Mouse (Mus musculus): ENCODE measurements around the gene Cenpl.

Cenpl gene

GRCm38 (mm10) chr1:161041261-161042020, 29.1 kb upstream of the Cenpl start:
- no peak for DNase-seq

DNA sequence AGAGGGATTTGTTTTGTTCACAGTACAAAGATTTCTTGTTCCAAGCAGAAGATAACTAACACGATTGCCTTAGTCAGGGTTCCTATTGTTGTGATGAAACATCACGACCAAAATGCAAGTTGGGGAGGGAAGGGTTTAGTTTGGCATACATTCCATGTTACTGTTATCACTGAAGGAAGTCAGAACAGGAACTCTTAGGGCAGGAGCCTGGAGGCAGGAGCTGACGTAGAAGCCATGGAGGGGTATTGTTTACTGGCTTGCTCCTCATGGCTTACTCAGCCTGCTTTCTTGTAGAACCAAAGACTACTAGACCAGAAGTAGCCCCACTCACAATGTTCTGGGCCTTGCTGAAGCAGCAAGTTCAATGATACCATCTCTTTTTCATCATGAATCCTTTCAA, 23.5 kb upstream of the Cenpl start:
- no peak for DNase-seq

- DNase-seq: no peak
Observed at GRCm38 (mm10) chr1:161057164-161057563, 13.3 kb upstream of the Cenpl start.

GRCm38 (mm10) chr1:161063351-161063750, 7.2 kb upstream of the Cenpl start:
- DNase-seq: no peak

DNA sequence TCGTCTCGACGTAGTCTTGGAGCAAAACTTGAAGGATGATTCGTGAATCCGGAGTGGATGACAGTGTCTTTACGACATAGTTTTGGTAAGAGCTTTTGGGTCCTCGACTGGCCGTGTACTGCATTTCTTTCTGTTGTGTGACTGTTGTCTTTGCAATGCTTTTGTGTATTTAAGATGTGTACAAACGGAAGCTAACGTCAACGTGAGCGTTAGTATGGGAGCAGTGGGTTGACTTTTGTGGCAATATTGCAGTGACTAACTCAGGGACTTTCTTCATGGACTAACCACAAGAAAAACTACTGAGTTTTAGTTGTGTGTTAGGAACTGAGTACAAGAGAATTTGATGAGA, 733 bp downstream of the Cenpl start:
- DNase-seq: no peak

DNA sequence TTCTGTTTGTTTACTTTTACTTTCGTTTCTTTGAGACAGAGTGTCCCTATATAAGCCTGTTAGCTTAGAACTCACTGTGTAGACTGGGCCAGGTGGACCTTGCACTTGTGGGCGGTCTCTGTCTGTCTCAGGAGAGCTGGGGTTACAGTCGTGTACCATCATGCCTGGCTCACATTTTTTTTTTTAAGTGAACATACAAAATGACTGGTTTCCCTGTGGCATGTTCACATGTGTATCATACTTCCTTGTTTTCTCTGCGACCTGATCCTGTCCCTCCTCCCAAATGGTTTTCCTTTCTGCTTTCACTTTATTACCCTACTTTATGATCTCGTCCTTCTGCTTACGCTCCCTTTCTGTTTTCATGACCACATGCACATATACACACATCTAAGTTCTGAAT, 5.7 kb downstream of the Cenpl start:
- DNase-seq: peak; percentile 79

- DNase-seq: no peak
Observed at GRCm38 (mm10) chr1:161077243-161077642, 6.7 kb downstream of the Cenpl start.

GRCm38 (mm10) chr1:161099721-161100405, 29.4 kb downstream of the Cenpl start:
- DNase-seq: no peak

DNA sequence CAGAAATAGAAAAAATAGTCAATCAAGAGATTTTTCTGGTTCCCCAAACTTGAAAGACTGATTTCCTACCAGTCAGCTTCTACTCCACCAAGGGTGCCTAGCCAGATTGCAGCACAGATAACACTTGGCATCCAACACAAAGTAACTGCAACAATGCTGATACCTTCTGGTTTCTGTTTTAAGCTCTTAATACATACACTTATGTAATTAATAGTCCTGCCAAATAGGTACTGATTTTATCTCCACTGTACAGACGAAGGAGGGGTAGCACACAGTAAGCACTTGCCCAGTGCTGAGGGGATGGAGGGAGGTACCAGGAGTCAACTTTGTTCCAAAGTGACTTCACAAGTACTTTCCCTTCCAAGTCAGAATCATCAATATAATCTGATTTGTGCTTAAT, 33.3 kb downstream of the Cenpl start:
- DNase-seq: no peak

DNA sequence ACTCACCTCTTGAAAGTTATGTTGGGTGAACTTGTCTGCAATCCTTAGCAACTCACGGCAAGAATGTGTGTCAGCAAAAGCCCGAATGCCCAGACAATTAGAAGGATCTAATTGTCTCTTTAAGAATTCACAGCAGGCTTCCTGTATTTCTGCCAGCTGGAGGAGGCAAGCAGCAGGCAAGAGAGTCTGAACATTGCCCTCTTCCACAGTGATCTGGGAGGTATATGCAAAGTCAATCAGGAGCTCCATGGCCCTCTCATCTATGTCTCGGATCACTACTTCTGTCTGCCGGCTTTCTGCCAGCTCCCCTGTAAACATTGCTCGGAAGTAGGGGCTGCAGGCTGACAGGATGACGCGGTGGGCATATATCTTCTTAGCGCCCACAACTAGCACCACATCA, 38.7 kb downstream of the Cenpl start:
- peak; percentile 55 for DNase-seq

- DNase-seq: peak; percentile 53
Observed at GRCm38 (mm10) chr1:161114591-161114990, 44.1 kb downstream of the Cenpl start.

- DNase-seq: peak; percentile 83
Observed at GRCm38 (mm10) chr1:161122661-161123418, 52.3 kb downstream of the Cenpl start.

- DNase-seq: peak; percentile 88
Observed at GRCm38 (mm10) chr1:161126461-161126860, 55.9 kb downstream of the Cenpl start.

- DNase-seq: peak; percentile 97
Observed at GRCm38 (mm10) chr1:161130726-161131664, 60.5 kb downstream of the Cenpl start, which contains the start of gene Klhl20. Gene Klhl20, minus strand, starts transcription at chr1:161131511.

Data from kidney, adult 9 months (tissue).